Mouse (Mus musculus): ENCODE measurements around the gene Vwa8. TPM values are rescaled to one million over a fixed set of nuclear protein-coding genes. Genes with fewer than 3 reads are reported as not detected.

Vwa8 gene
- total RNA-seq (2021): 10 to 100 TPM; 18.6 to 21.4 TPM
- long read RNA-seq, full-length matches to known transcripts: 3 of 6 reads
- long read RNA-seq, partial matches to known transcripts: 1 of 6 reads
- long read RNA-seq, other reads (novel, unspliced or antisense): 2 of 6 reads

DNA sequence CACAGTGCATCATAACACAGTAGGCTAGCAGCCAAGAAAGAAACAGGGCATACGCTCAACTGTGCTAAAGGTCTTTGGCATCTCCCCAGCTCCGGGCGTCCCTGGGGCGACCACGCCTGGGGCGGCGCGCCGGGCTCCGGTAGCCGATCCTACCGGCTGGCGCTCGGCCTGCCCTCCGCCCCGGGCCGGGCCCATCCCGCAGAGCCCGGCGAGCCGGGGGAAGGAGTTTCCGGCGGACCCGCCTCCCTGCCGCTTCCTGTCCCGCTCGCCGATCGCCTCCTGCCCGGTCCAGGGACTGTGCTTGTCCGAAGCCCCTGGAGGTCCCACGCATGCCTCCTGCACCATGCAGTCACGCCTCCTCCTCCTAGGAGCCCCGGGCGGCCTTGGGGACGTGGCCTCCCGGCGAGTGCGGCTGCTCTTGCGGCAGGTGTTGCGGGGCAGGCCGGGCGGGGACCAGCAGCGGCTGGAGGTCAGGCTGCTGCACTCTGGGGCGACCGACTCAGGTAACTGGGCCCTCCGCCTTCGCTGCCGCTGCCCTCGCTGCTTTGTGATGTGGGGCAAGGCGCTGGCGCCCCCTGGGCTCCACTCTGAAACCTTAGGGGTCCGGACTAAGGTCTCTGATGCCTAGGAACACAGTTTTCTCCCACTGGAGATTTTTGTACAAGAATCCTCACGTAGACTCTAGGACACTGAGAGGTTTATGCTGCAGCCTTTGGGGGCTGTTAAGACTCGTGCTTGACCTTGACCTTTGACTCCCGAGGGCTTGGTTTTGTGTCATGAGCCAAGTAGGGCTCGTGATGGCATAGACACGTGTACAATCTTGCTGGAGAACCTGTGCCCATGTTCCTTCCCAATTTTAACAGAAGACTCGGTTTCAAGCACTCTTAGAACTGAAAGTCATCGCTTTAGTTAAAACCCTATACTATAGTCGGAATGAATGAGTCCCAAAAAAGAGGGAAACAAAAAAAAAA lies at the start of gene Vwa8:
TSS of gene Vwa8 (plus strand) at position 112 of the 971 bp plus-strand sequence.
- DNase-seq (ENCODE audit: low spot score in 2 of 2): peak; percentile 78 to 86

GRCm38 (mm10) chr14:78802378-78802777 lies 46.5 kb upstream of the Vwa8 start:
- no peak for DNase-seq (ENCODE audit: low spot score in 2 of 2)

DNA sequence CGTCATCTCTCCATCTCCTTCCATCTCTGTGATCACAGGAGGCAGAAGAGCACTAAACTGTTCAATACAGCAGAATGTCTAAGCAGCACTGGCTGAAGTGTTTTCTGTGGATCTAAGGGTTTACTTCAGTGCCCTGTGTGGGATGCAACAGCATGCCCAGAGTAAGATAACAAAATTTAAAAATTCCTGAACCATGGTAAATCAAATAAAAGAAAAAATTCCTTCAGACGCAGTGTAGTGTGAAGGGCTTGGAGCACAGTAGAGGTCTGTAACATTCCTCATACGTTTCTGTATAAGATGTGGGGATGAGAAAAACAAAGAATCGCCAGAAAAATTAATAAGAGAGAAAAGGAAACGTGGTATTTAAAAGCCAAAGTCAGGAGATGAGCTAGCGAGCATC lies 44.9 kb upstream of the Vwa8 start:
- DNase-seq (ENCODE audit: low spot score in 2 of 2): no peak

GRCm38 (mm10) chr14:78812896-78813295 lies 36.0 kb upstream of the Vwa8 start:
- no peak for DNase-seq (ENCODE audit: low spot score in 2 of 2)

GRCm38 (mm10) chr14:78816411-78816810 lies 32.4 kb upstream of the Vwa8 start:
- DNase-seq (ENCODE audit: low spot score in 2 of 2): no peak

DNA sequence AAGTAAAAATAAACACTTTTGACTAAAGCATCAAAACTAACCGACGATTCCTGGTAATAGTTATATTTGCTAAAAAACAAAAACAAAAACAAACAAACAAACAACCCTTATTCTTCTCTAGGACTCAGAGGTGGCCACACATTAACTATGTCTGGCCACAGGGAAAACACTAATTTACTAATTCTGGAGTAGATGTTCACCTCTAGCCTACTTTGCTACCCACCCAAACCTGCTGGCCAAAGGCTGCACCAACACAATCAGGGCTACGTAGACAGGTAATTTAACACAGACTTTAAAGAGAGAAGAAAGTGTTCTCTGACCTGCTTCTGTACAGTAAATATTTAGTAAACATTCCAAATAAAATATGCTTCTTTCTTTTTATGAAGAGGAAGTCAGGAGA lies 31.2 kb upstream of the Vwa8 start:
- DNase-seq (ENCODE audit: low spot score in 2 of 2): no peak

DNA sequence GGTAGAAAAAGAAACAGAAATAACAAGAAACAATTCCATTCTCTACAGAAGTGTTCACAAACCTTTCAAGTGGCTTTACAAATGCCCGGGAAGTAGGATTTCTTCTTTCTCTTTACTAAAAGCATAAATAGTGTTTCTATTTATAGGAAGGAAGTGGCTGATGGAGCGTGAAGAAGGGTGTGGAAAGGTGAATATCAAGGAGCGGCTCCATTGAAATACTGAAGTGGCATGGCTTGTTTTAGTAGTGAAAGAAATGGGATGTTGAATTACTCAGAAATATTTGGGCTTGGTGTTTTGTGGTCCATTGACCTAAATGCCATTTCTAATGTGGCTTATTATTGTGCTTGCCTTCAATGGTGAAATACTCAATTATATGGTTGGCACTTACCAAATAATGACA lies 30.4 kb upstream of the Vwa8 start:
- DNase-seq (ENCODE audit: low spot score in 2 of 2): no peak

DNA sequence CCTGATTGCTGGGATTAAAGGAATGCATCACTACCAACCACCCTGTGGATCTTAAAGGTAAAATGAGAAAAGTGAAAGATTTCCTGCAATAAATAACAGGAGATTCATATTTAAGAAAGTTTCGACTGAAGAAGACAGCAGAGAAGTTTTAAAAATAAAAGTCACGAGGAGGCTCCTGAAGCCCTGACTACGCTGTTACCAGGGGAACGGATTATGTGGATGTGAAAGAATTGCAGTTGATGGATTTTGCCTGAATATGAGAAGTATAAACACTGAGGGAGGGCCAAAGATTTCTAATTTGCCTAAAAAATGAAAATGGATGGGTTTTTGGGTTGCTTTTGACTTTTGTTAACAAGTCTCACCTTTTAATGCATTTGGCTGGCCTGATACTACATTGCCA lies 24.8 kb upstream of the Vwa8 start:
- no peak for DNase-seq (ENCODE audit: low spot score in 2 of 2)

DNA sequence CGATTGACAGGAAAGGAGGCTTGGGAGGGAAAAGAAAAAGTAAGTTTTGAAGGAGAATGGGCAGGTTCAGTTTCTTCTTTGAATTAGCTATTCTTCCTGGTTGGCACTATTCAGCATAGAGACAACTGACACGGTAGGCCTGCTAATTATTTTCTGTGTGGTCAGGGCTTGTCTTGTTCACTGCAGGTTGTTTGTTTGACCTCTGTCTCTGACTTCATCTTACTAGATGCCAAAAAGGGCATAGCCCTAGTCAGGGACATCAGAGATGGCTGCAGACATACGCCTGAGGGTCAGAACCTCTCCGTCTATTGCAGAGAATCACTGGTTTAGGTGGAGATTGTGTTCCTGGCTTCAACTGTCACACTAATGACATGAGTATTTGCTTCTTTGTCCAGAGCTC lies 24.3 kb upstream of the Vwa8 start:
- no peak for DNase-seq (ENCODE audit: low spot score in 2 of 2)

DNA sequence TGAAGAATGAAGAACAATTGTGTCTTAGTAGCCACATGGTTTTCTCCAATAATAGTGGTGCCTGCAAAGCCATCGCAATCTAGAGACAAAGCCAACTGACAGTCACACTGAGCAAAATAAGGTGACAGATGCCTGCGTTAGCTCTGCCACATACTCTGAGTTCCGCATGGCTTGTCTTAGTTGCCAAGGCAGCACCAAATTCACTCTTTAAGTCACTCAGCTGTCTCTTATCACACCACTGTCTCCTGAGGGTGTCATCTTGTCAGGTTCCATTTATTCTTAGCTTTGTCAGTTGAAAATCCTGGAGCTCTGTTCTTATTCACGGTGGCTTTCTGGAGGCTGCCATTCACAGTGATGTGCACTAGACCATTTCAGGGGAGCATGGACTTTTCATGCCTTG lies 17.7 kb upstream of the Vwa8 start:
- DNase-seq (ENCODE audit: low spot score in 2 of 2): no peak

DNA sequence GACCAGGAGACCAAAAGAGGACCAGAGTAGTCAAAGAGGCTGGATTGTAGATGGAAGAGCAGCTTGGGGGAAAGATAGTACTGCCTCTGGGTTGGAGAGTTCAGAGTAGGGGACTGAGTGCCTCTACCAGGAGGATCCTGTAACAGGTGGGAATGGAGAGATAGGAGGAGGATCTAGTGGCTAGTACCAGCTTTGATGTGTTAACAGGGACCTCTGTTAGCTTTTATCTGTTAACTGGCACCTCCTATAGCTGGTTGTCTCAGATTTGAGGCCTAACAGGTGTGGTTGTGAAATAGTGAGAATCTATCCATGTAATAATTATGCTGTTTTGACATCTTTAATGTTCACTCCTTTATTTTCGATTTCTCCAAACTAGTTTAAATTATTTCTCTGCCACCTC lies 904 bp upstream of the Vwa8 start:
- no peak for DNase-seq (ENCODE audit: low spot score in 2 of 2)

DNA sequence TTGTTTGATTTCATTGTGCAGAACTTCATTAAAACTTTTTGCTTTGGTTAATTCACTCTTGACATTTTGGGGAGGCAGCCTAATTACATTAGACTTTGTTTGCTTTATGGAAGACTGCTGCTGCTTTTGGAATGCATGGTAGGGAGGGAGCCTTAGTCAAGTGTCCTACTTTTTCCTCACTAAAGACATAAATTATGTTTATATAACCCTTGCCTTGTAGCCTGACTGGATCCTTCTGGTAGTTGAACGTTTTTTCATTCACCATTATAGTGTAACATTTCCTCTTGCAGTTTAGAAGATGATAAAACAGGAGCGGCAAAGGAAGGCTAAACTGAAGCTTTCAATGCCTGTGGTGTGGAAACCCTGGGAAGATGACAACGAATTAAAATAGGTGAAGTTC lies 375 bp upstream of the Vwa8 start:
- no peak for DNase-seq (ENCODE audit: low spot score in 2 of 2)

- DNase-seq (ENCODE audit: low spot score in 2 of 2): no peak
Observed at GRCm38 (mm10) chr14:78849961-78850578, 1.2 kb downstream of the Vwa8 start.

DNA sequence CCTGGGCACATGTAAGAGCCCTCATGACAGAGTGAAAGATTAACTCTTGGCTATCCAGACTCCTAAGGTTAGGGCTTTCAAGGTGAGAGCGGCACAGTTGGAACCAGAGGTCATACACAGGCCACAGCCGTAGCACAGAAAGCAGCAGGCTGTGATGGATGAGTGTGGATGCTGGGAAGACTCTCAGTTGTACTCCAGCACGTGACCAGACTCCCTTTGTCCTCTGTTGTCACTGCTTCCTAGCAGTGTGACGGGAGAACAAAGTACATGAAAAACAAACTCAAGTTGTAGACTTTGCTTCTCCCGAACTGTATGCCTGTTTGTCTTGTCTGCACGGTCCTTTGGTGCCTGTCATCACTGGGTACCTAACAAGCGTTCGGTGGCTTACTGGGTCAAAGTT lies 1.8 kb downstream of the Vwa8 start:
- DNase-seq (ENCODE audit: low spot score in 2 of 2): no peak

DNA sequence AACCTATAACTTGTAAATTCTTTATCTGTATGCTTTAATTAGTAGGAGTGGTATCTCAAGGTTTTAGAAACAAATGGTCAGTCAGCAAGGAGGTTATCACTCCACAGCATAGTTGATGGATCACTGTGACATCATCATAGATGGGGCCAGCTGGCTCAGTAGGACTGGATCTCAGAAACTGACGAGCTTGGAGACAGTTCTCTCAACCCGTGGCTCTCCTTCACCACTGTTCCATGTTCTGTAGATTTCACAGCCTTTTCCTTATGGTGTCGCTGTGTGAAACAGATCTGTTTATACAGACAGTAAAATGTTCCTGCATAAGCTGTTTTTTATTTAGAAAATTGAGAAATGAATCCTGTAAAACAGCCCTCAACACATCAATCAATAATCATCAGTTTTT lies 2.5 kb downstream of the Vwa8 start:
- no peak for DNase-seq (ENCODE audit: low spot score in 2 of 2)

GRCm38 (mm10) chr14:78852401-78853246 lies 3.8 kb downstream of the Vwa8 start:
- DNase-seq (ENCODE audit: low spot score in 2 of 2): no peak

DNA sequence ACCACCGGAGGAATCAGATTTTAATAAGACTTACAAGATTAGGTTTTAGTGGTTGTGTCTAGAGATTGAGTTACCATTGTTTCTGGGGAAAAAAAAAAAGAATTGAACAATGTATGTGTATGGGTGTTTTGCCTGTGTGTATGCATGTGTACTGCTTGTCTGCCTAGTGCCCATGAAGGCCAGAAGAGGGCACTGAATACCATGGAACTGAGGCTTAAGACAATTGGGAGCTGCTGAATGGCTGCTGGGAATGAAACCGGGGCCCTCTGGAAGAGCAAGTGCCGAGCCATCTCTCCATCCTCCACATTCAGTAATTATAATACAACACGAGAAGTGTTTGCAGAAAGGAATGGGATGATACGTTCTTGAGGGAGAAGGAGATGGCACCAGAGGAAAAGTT lies 12.3 kb downstream of the Vwa8 start:
- DNase-seq (ENCODE audit: low spot score in 2 of 2): no peak

- no peak for DNase-seq (ENCODE audit: low spot score in 2 of 2)
Observed at GRCm38 (mm10) chr14:78870036-78870435, 21.2 kb downstream of the Vwa8 start.

- DNase-seq (ENCODE audit: low spot score in 2 of 2): no peak
Observed at GRCm38 (mm10) chr14:78877176-78877575, 28.3 kb downstream of the Vwa8 start.

DNA sequence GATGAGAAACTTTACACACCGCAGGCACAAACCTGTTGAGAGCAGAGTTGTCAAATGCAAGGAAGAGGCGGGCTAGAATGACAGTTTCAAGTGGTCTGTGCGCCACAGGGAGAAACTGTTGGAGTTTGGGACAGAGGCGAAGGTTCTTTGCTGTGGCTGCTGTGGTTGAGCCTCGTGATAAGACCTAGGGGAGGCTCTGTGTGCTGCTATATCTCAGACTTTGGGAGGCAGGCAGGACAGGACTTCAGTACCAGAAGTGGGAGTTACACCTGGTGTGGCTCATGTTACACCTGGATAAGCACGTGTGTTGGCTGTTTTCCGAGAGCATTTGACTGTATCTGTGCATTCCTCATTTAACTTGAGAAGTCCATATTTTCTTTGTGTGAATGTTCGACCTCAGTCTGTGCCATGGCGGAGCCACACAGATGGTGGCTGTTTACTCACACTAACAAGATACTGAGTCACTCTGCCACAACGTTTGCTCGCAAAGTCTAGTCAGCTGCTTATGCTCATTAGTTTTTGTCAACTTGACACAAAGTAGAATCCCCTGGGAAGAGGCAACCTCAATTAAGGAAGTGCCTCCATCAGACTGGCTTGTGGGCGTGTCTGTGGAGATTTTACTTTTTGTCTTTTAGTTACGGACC lies 29.7 kb downstream of the Vwa8 start:
- DNase-seq (ENCODE audit: low spot score in 2 of 2): no peak

GRCm38 (mm10) chr14:78880879-78881278 lies 32.0 kb downstream of the Vwa8 start:
- no peak for DNase-seq (ENCODE audit: low spot score in 2 of 2)
